ENCODE assay signal across 27 mouse cellular contexts in the genomic region with DNA sequence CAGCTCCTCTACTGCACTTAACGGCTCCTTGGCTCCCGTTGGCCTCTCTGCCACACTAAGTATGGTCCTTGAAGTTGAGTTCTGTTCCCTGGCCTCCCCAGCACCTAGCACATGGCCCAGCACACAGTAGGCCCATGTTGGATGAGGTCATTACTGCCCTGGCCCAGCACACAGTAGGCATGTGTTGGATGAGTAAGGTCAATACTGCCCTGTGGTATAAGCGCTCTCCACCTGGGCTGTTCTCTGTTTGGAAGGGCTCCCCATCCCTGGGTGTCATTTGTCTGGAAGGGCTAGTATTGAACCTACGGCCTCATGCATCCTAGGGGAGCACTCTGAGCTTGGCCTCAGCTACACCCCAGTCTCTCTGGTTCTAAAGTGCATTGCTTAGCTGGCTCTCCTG. TPM values are rescaled to one million over a fixed set of nuclear protein-coding genes. Genes with fewer than 3 reads are reported as not detected.
"Had no signal": no experiment of that assay in that cellular context is flagged by ENCODE, and none has a peak within 500 bp of the region (broad histone marks: within the 10 kb centered on the region; RNA-seq: fewer than 3 reads in every experiment).

No protein-coding gene starts in this region.

- H3K9me3 ChIP-seq: heart, embryonic 10.5 days; heart, embryonic 12.5 days; hindbrain, embryonic 10.5 days; hindbrain, embryonic 12.5 days; intestine, embryonic 15.5 days; limb, embryonic 13.5 days; limb, embryonic 15.5 days; liver, embryonic 12.5 days had no signal

- ATAC-seq: hindbrain, embryonic 16.5 days; inflammation-experienced regulatory T-cells, adult 6 months; intestine, embryonic 15.5 days; intestine, postnatal 0 days; liver, embryonic 12.5 days had no signal

- H3K9ac ChIP-seq: heart, embryonic 12.5 days; hindbrain, embryonic 12.5 days; hindbrain, embryonic 14.5 days; intestine, embryonic 15.5 days; limb, embryonic 13.5 days; limb, embryonic 15.5 days; liver, embryonic 12.5 days; liver, embryonic 14.5 days had no signal

- H3K27ac ChIP-seq: gastrocnemius, adult 2 months; heart, embryonic 10.5 days; hindbrain, embryonic 10.5 days; hindbrain, embryonic 12.5 days; hindbrain, embryonic 14.5 days; intestine, embryonic 15.5 days; layer of hippocampus, adult 2 months; left cerebral cortex, adult 2 months; limb, embryonic 13.5 days; limb, embryonic 15.5 days; liver, embryonic 12.5 days; liver, embryonic 14.5 days had no signal

- DNase-seq: gastrocnemius, adult 2 months; gastrocnemius, postnatal 10 days; gastrocnemius, postnatal 25 days; heart, adult 18-20 months; heart, postnatal 10 days; heart, postnatal 4 days; kidney, adult 18-20 months; kidney, adult 8-10 months; kidney, postnatal 10 days; kidney, postnatal 25 days; kidney, postnatal 4 days had no signal

- H3K36me3 ChIP-seq: intestine, embryonic 15.5 days; limb, embryonic 15.5 days; liver, embryonic 12.5 days had no signal

- H3K4me3 ChIP-seq: gastrocnemius, adult 2 months; heart, embryonic 10.5 days; heart, embryonic 12.5 days; hindbrain, embryonic 10.5 days; hindbrain, embryonic 12.5 days; intestine, embryonic 15.5 days; layer of hippocampus, adult 2 months; left cerebral cortex, adult 2 months; limb, embryonic 13.5 days; limb, embryonic 15.5 days; liver, embryonic 12.5 days had no signal

- H3K4me2 ChIP-seq: heart, embryonic 12.5 days; hindbrain, embryonic 12.5 days; hindbrain, embryonic 14.5 days; intestine, embryonic 15.5 days; limb, embryonic 13.5 days; limb, embryonic 15.5 days; liver, embryonic 12.5 days had no signal

RNA-seq across cellular contexts. Expression of a gene that starts 4.4 kb away (rescaled TPM):
- total RNA-seq: granulocyte monocyte progenitor cell, adult 5-6 weeks had no signal
